Mouse (Mus musculus): ENCODE measurements around the gene Csdc2. TPM values are rescaled to one million over a fixed set of nuclear protein-coding genes. Genes with fewer than 3 reads are reported as not detected.

The Csdc2 gene
- polyA plus RNA-seq, 1 experiment from 2014 or later = 12.4 TPM

GRCm38 (mm10) chr15:81919062-81919461 is 17.5 kb upstream of the Csdc2 start:
- WGBS = 69% methylated on average over 5 of the region's 5 CpGs
- no peak for ATAC-seq
- H3K9me3 ChIP-seq (ENCODE audit: control insufficient read depth, low read length) = no peaks in the 10 kb centered on the region
- no peak overlapping the region for H3K4me2 ChIP-seq (ENCODE audit: low read depth, low read length)
- H3K27ac ChIP-seq (ENCODE audit: low read length) = no peak overlapping the region
- H3K9ac ChIP-seq (ENCODE audit: low read depth, low read length) = no peak overlapping the region
- no peaks in the 10 kb centered on the region for H3K4me1 ChIP-seq (ENCODE audit: control insufficient read depth, insufficient read depth, low read length)
- H3K4me3 ChIP-seq (ENCODE audit: low read length) = no peak overlapping the region
- H3K36me3 ChIP-seq (ENCODE audit: control insufficient read depth, insufficient read depth, low read length) = peaks cover 19% of the 10 kb centered on the region
- H3K27me3 ChIP-seq (replicated peaks; ENCODE audit: control insufficient read depth, insufficient read depth, low read length) = no peaks in the 10 kb centered on the region

- Histone ChIP-seq H3K9ac (ENCODE audit: low read depth, low read length) (no peak overlapping the region), H3K9me3 (ENCODE audit: control insufficient read depth, low read length) (no peaks in the 10 kb centered on the region), H3K4me3 (ENCODE audit: low read length) (no peak overlapping the region), H3K27me3 (replicated peaks; ENCODE audit: control insufficient read depth, insufficient read depth, low read length) (no peaks in the 10 kb centered on the region), H3K27ac (ENCODE audit: low read length) (no peak overlapping the region), H3K36me3 (ENCODE audit: control insufficient read depth, insufficient read depth, low read length) (peaks cover 7% of the 10 kb centered on the region), H3K4me1 (ENCODE audit: control insufficient read depth, insufficient read depth, low read length) (peaks cover 10% of the 10 kb centered on the region), H3K4me2 (ENCODE audit: low read depth, low read length) (no peak overlapping the region)
- no peak for ATAC-seq
- 81% methylated on average over 10 of the region's 10 CpGs for WGBS
Measured at GRCm38 (mm10) chr15:81920546-81921217, 15.9 kb upstream of the Csdc2 start.

DNA sequence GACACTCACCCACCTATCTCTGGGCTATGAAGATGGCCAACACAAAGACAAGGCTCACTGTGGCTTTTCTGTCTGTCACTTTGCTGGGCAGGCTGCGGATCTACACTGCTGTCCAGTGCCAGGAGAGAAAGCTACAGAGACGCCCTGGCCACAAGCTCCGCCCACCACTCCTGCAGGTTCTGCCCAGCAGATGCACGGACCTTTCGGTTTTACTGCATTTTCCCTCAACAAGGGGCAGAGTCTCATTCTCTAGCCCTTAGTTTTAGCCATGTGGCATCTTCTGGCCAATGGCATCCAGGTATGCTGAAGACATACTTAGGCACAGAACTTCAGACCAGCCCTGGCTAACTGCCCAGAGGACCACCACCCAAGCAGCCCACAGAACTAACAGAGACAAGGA is 15.3 kb upstream of the Csdc2 start:
- Histone ChIP-seq H3K4me3 (ENCODE audit: low read length) (no peak overlapping the region), H3K9ac (ENCODE audit: low read depth, low read length) (no peak overlapping the region), H3K27ac (ENCODE audit: low read length) (no peak overlapping the region), H3K27me3 (replicated peaks; ENCODE audit: control insufficient read depth, insufficient read depth, low read length) (no peaks in the 10 kb centered on the region), H3K4me2 (ENCODE audit: low read depth, low read length) (no peak overlapping the region), H3K36me3 (ENCODE audit: control insufficient read depth, insufficient read depth, low read length) (peaks cover 1% of the 10 kb centered on the region; the same call in 1 of the 2 replicates), H3K9me3 (ENCODE audit: control insufficient read depth, low read length) (no peaks in the 10 kb centered on the region), H3K4me1 (ENCODE audit: control insufficient read depth, insufficient read depth, low read length) (peaks cover 10% of the 10 kb centered on the region)
- WGBS = 63% methylated on average over 5 of the region's 5 CpGs
- no peak for ATAC-seq

GRCm38 (mm10) chr15:81924933-81925332 is 11.6 kb upstream of the Csdc2 start:
- H3K9ac ChIP-seq (ENCODE audit: low read depth, low read length) = peak overlapping the region; percentile 83
- no peak for ATAC-seq
- peak overlapping the region; percentile 89 for H3K4me2 ChIP-seq (ENCODE audit: low read depth, low read length)
- no peak overlapping the region for H3K27ac ChIP-seq (ENCODE audit: low read length)
- H3K4me1 ChIP-seq (ENCODE audit: control insufficient read depth, insufficient read depth, low read length) = peaks cover 16% of the 10 kb centered on the region
- H3K36me3 ChIP-seq (ENCODE audit: control insufficient read depth, insufficient read depth, low read length) = no peaks in the 10 kb centered on the region
- peak overlapping the region; percentile 74 for H3K4me3 ChIP-seq (ENCODE audit: low read length)
- H3K9me3 ChIP-seq (ENCODE audit: control insufficient read depth, low read length) = no peaks in the 10 kb centered on the region
- H3K27me3 ChIP-seq (replicated peaks; ENCODE audit: control insufficient read depth, insufficient read depth, low read length) = no peaks in the 10 kb centered on the region
- WGBS = 86% methylated on average over 11 of the region's 11 CpGs

- no peaks in the 10 kb centered on the region for H3K36me3 ChIP-seq (ENCODE audit: control insufficient read depth, insufficient read depth, low read length)
Measured at GRCm38 (mm10) chr15:81925760-81926445, 10.7 kb upstream of the Csdc2 start, which contains the start of gene Polr3h. TSS of gene Polr3h (minus strand) at chr15:81926240.

DNA sequence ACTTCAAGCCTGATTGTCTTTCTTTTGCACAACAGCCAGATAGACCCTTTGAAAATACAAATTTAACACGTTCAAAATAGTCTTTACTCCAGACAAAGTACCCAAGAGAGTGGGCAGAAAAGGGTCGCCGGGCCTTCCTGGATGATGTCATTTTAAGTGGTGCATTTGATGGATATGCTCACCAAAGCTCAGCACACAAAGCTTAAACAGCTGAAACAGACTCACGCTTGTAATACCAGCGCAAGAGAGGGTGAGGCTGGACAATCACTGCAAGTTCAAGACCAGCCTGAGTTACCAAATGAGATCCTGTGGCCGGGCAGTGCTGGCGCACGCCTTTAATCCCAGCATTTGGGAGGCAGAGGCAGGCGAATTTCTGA is 10.1 kb upstream of the Csdc2 start:
- no peaks in the 10 kb centered on the region for H3K9me3 ChIP-seq (ENCODE audit: control insufficient read depth, low read length)
- no peaks in the 10 kb centered on the region for H3K36me3 ChIP-seq (ENCODE audit: control insufficient read depth, insufficient read depth, low read length)
- no peak overlapping the region for H3K9ac ChIP-seq (ENCODE audit: low read depth, low read length)
- no peak overlapping the region for H3K27ac ChIP-seq (ENCODE audit: low read length)
- ATAC-seq = peak; percentile 35
- peak overlapping the region; percentile 89; the same call in 1 of the 2 replicates for H3K4me2 ChIP-seq (ENCODE audit: low read depth, low read length)
- peaks cover 16% of the 10 kb centered on the region for H3K4me1 ChIP-seq (ENCODE audit: control insufficient read depth, insufficient read depth, low read length)
- WGBS = 32% methylated on average over 9 of the region's 9 CpGs
- peak overlapping the region; percentile 18; the same call in 1 of the 2 replicates for H3K4me3 ChIP-seq (ENCODE audit: low read length)
- H3K27me3 ChIP-seq (replicated peaks; ENCODE audit: control insufficient read depth, insufficient read depth, low read length) = no peaks in the 10 kb centered on the region

More at GRCm38 (mm10) chr15:81925760-81926445, 10.7 kb upstream of the Csdc2 start, which contains the start of gene Polr3h:
- no peaks in the 10 kb centered on the region for H3K27me3 ChIP-seq (replicated peaks; ENCODE audit: control insufficient read depth, insufficient read depth, low read length)
- H3K27ac ChIP-seq (ENCODE audit: low read length) = no peak within 1 kb of the TSS
- H3K4me2 ChIP-seq (ENCODE audit: low read depth, low read length) = peak within 1 kb of the TSS; percentile 89
- H3K4me3 ChIP-seq (ENCODE audit: low read length) = peak within 1 kb of the TSS; percentile 74
- H3K4me1 ChIP-seq (ENCODE audit: control insufficient read depth, insufficient read depth, low read length) = peaks cover 16% of the 10 kb centered on the region
- peak within 1 kb of the TSS; percentile 83 for H3K9ac ChIP-seq (ENCODE audit: low read depth, low read length)
- under 1% methylated on average over 54 of the region's 54 CpGs for WGBS
- ATAC-seq = peak; percentile 97
- H3K9me3 ChIP-seq (ENCODE audit: control insufficient read depth, low read length) = no peaks in the 10 kb centered on the region

DNA sequence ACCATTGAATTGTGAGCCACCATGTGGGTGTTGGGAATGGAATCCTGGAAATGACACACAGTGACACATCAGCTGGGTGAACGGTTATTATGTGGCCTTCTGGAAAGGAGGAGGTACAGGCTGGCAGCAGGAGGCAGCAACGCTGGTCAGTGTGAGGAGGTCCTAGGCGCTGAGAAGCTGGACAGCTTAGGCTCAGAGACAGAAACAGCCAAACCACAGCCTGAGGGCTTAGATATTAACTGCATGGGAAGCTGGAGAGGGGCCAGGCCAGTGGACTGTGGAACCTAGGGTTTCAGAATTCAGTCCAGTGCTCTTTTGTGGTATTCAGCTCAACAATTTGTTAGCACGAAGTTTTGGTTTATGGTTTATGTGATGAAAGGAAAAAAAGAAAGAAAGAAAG is 8.8 kb upstream of the Csdc2 start:
- no peak for ATAC-seq
- Histone ChIP-seq H3K4me2 (ENCODE audit: low read depth, low read length) (no peak overlapping the region), H3K36me3 (ENCODE audit: control insufficient read depth, insufficient read depth, low read length) (no peaks in the 10 kb centered on the region)

DNA sequence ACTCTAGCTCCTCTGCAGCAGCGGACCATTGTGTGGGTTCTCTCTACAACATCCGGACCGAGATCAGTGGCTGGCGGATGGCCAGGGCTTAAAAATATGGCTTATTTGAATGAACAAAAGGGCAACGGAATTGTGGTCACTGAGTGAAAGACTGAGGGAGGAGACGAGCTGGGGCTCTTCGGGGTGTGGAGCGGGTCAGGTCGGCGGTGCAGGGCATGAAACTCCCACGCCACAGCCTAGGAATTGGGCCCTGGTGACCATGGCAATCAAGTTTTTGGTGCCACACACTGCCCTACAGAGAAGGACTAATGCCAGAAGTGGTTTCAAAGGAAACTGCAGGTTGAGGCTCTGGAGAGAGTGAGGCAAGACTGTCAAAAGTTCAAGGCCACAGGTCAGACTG is 8.3 kb upstream of the Csdc2 start:
- Histone ChIP-seq H3K4me2 (ENCODE audit: low read depth, low read length) (no peak overlapping the region), H3K9ac (ENCODE audit: low read depth, low read length) (0 out of 2 replicates have a peak overlapping the region, but pooled peaks have one; percentile 30)
- WGBS = 56% methylated on average over 11 of the region's 11 CpGs

More for the DNA sequence above, 8.8 kb upstream of the Csdc2 start:
- Histone ChIP-seq H3K27me3 (replicated peaks; ENCODE audit: control insufficient read depth, insufficient read depth, low read length) (no peaks in the 10 kb centered on the region), H3K9me3 (ENCODE audit: control insufficient read depth, low read length) (no peaks in the 10 kb centered on the region), H3K9ac (ENCODE audit: low read depth, low read length) (no peak overlapping the region), H3K27ac (ENCODE audit: low read length) (no peak overlapping the region; the same call in 1 of the 2 replicates), H3K4me1 (ENCODE audit: control insufficient read depth, insufficient read depth, low read length) (peaks cover 16% of the 10 kb centered on the region), H3K4me3 (ENCODE audit: low read length) (no peak overlapping the region)
- WGBS = 49% methylated on average over 4 of the region's 4 CpGs

GRCm38 (mm10) chr15:81932951-81933470 is 3.5 kb upstream of the Csdc2 start:
- H3K27me3 ChIP-seq (replicated peaks; ENCODE audit: control insufficient read depth, insufficient read depth, low read length) = no peaks in the 10 kb centered on the region
- no peak overlapping the region; the same call in 1 of the 2 replicates for H3K9ac ChIP-seq (ENCODE audit: low read depth, low read length)
- no peaks in the 10 kb centered on the region for H3K36me3 ChIP-seq (ENCODE audit: control insufficient read depth, insufficient read depth, low read length)
- no peak overlapping the region for H3K4me3 ChIP-seq (ENCODE audit: low read length)
- no peak for ATAC-seq
- 20% methylated on average over 12 of the region's 12 CpGs for WGBS
- 0 out of 2 replicates have a peak overlapping the region, but pooled peaks have one; percentile 5 for H3K4me2 ChIP-seq (ENCODE audit: low read depth, low read length)
- peaks cover 18% of the 10 kb centered on the region for H3K4me1 ChIP-seq (ENCODE audit: control insufficient read depth, insufficient read depth, low read length)
- H3K27ac ChIP-seq (ENCODE audit: low read length) = peak overlapping the region; percentile 25; the same call in 1 of the 2 replicates
- H3K9me3 ChIP-seq (ENCODE audit: control insufficient read depth, low read length) = no peaks in the 10 kb centered on the region

More for the DNA sequence above, 8.3 kb upstream of the Csdc2 start:
- no peak for ATAC-seq
- H3K9me3 ChIP-seq (ENCODE audit: control insufficient read depth, low read length) = no peaks in the 10 kb centered on the region
- H3K4me1 ChIP-seq (ENCODE audit: control insufficient read depth, insufficient read depth, low read length) = peaks cover 19% of the 10 kb centered on the region
- no peaks in the 10 kb centered on the region for H3K36me3 ChIP-seq (ENCODE audit: control insufficient read depth, insufficient read depth, low read length)
- no peaks in the 10 kb centered on the region for H3K27me3 ChIP-seq (replicated peaks; ENCODE audit: control insufficient read depth, insufficient read depth, low read length)
- H3K27ac ChIP-seq (ENCODE audit: low read length) = 0 out of 2 replicates have a peak overlapping the region, but pooled peaks have one; percentile 13
- H3K4me3 ChIP-seq (ENCODE audit: low read length) = no peak overlapping the region

Data from intestine, embryonic 16.5 days (tissue).